Mouse (Mus musculus) ES-E14 (cell line): ENCODE measurements around the gene Mrpl47.

Source experiments
- MAFK ChIP-seq: IDR thresholded peaks from 2 replicates; pipeline ENCODE4 v1.6.1; 2014; ENCODE audit warnings: mild to moderate bottlenecking, low read depth, low read length, inconsistent platforms; ENCODE audit not compliant: insufficient read depth
- ZC3H11A ChIP-seq: IDR thresholded peaks from 2 replicates; pipeline ENCODE4 v1.6.1; 2012; ENCODE audit warnings: low read depth, mild to moderate bottlenecking, inconsistent platforms, low read length, borderline replicate concordance

GRCm38 (mm10) chr3:32759212-32759611, 21.8 kb upstream of the Mrpl47 start:
- TF ChIP-seq ZC3H11A (no peak), MAFK (no peak)
